Mouse (Mus musculus) layer of hippocampus, postnatal 36 days (tissue): ENCODE measurements around the gene Faf1. TPM values are rescaled to one million over a fixed set of nuclear protein-coding genes. Genes with fewer than 3 reads are reported as not detected.
A peak's percentile ranks its signal among the peaks of the same experiment; 100 is the strongest.

Experiments
- DNase-seq, 2 experiments: peaks; one replicate each; pipeline ENCODE4 v3.0.0; 2022
- total RNA-seq, 2 experiments: library from RNA; stranded (reverse); gene quantifications; 2 replicates each; pipeline ENCODE4 v1.2.3; 2021

Gene Faf1
- total RNA-seq, 2 experiments from 2014 or later, result 23.6 to 26.0 TPM

GRCm38 (mm10) chr4:109930935-109931334 is 254.5 kb downstream of the Faf1 start:
- no peak for DNase-seq

- DNase-seq, result no peak
Observed at GRCm38 (mm10) chr4:109936557-109936956, 260.2 kb downstream of the Faf1 start.

- DNase-seq, result no peak
Observed at GRCm38 (mm10) chr4:109939291-109939690, 262.9 kb downstream of the Faf1 start.

- no peak for DNase-seq
Observed at GRCm38 (mm10) chr4:109945554-109945953, 269.2 kb downstream of the Faf1 start.

- no peak for DNase-seq
Observed at GRCm38 (mm10) chr4:109949307-109949706, 272.9 kb downstream of the Faf1 start.

- DNase-seq, result no peak
Observed at GRCm38 (mm10) chr4:109953509-109953908, 277.1 kb downstream of the Faf1 start.

GRCm38 (mm10) chr4:109960201-109960935 is 284.0 kb downstream of the Faf1 start:
- no peak for DNase-seq

GRCm38 (mm10) chr4:109963570-109964279 is 287.3 kb downstream of the Faf1 start:
- DNase-seq, result no peak

- DNase-seq, result no peak
Observed at GRCm38 (mm10) chr4:109969561-109969960, 293.2 kb downstream of the Faf1 start.

GRCm38 (mm10) chr4:109973991-109974654 is 297.7 kb downstream of the Faf1 start:
- peak in 1 of 2 experiments; percentile 4 for DNase-seq

- DNase-seq, result peak in 1 of 2 experiments; percentile 6
Observed at GRCm38 (mm10) chr4:109974655-109975380, 298.4 kb downstream of the Faf1 start.

- no peak for DNase-seq
Observed at GRCm38 (mm10) chr4:109975381-109976240, 299.2 kb downstream of the Faf1 start.

- DNase-seq, result peak in 1 of 2 experiments; percentile 11
Observed at GRCm38 (mm10) chr4:109976273-109977147, 300.1 kb downstream of the Faf1 start.

- DNase-seq, result peak; percentile 65 to 67
Observed at GRCm38 (mm10) chr4:109977148-109978067, 301.0 kb downstream of the Faf1 start, which contains the start of gene Dmrta2. TSS of gene Dmrta2 (plus strand) at chr4:109978053.

- DNase-seq, result peak in 1 of 2 experiments; percentile 7
Observed at GRCm38 (mm10) chr4:109978068-109978857, 301.9 kb downstream of the Faf1 start.

- DNase-seq, result no peak
Observed at GRCm38 (mm10) chr4:109978858-109979340, 302.5 kb downstream of the Faf1 start.

- DNase-seq, result peak; percentile 10 to 11
Observed at GRCm38 (mm10) chr4:109979461-109980320, 303.3 kb downstream of the Faf1 start.
